Mouse (Mus musculus) MEL (cell line): ENCODE measurements around the gene Gucy1b2. TPM values are rescaled to one million over a fixed set of nuclear protein-coding genes. Genes with fewer than 3 reads are reported as not detected.

Experiments
- DNase-seq: peaks from one replicate; pipeline ENCODE4 v3.0.0; 2011; ENCODE audit warnings: low read depth, low spot score
- H3K27ac ChIP-seq: 2 replicates; pipeline ENCODE4 v1.5.1; 2012; ENCODE audit warnings: low read depth, mild to moderate bottlenecking, control low read depth, low read length, moderate library complexity; ENCODE audit not compliant: control insufficient read depth
- H3K27me3 ChIP-seq, 2 experiments: fragments of 150-350 bp in 1 of 2; sonication (generic) in 1 of 2; 2 replicates each; pipeline ENCODE4 v1.6.1; 2012; ENCODE audit warnings: low read length in 2 of 2, mild to moderate bottlenecking in 2 of 2, improper control_type of control experiment in 1 of 2, moderate library complexity in 1 of 2; ENCODE audit not compliant: insufficient read depth in 2 of 2, control insufficient read depth in 1 of 2
- H3K36me3 ChIP-seq, 2 experiments: 2 replicates each; pipeline ENCODE4 v1.6.1; 2012 to 2014; ENCODE audit warnings: low read length in 2 of 2, improper control_type of control experiment in 1 of 2, inconsistent platforms in 1 of 2, mild to moderate bottlenecking in 1 of 2; ENCODE audit not compliant: insufficient read depth in 2 of 2, control insufficient read depth in 1 of 2
- H3K4me1 ChIP-seq, 2 experiments: fragments of 150-350 bp in 1 of 2; sonication (generic) in 1 of 2; 2 replicates each; pipeline ENCODE4 v1.6.1; 2012; ENCODE audit warnings: low read length in 2 of 2, improper control_type of control experiment in 1 of 2, mild to moderate bottlenecking in 1 of 2; ENCODE audit not compliant: insufficient read depth in 2 of 2, control insufficient read depth in 1 of 2
- H3K4me3 ChIP-seq, 2 experiments: fragments of 150-350 bp in 1 of 2; sonication (generic) in 1 of 2; 2 replicates each; pipeline ENCODE4 v1.5.1; 2012; ENCODE audit warnings: low read depth in 2 of 2, low read length in 2 of 2, mild to moderate bottlenecking in 2 of 2, moderate library complexity in 2 of 2, control low read depth in 1 of 2, improper control_type of control experiment in 1 of 2; ENCODE audit not compliant: control insufficient read depth in 1 of 2, insufficient read depth in 1 of 2
- H3K79me2 ChIP-seq: 2 replicates; pipeline ENCODE4 v1.6.1; 2012; ENCODE audit warnings: mild to moderate bottlenecking, low read length, moderate library complexity; ENCODE audit not compliant: control insufficient read depth, poor library complexity, insufficient read depth
- H3K9ac ChIP-seq: 2 replicates; pipeline ENCODE4 v1.6.1; 2012; ENCODE audit warnings: low read depth, mild to moderate bottlenecking, control low read depth, low read length, moderate library complexity; ENCODE audit not compliant: control insufficient read depth, poor library complexity, severe bottlenecking
- H3K9me3 ChIP-seq: fragments of 150-350 bp; sonication (generic); replicated peaks from 2 replicates; pipeline ENCODE4 v1.6.1; 2012; ENCODE audit warnings: mild to moderate bottlenecking, low read length, improper control_type of control experiment, moderate library complexity; ENCODE audit not compliant: insufficient read depth
- BHLHE40 ChIP-seq: IDR thresholded peaks from 2 replicates; pipeline ENCODE4 v1.6.1; 2012; ENCODE audit warnings: low read depth, mild to moderate bottlenecking, inconsistent platforms, low read length, improper control_type of control experiment, borderline replicate concordance
- CTCF ChIP-seq, 3 experiments: IDR thresholded peaks in 2 of 3; conservative IDR thresholded peaks in 1 of 3; 2 replicates each; pipeline ENCODE4 v1.5.1; 2011 to 2012; ENCODE audit warnings: low read length in 3 of 3, low read depth in 2 of 3, mild to moderate bottlenecking in 2 of 3, improper control_type of control experiment in 1 of 3, inconsistent platforms in 1 of 3, mixed read lengths in 1 of 3, moderate library complexity in 1 of 3; ENCODE audit not compliant: control insufficient read depth in 1 of 3, insufficient read depth in 1 of 3, poor library complexity in 1 of 3, severe bottlenecking in 1 of 3
- ELF1 ChIP-seq: IDR thresholded peaks from 2 replicates; pipeline ENCODE4 v1.6.1; 2014; ENCODE audit warnings: low read depth, mild to moderate bottlenecking, inconsistent platforms, low read length, improper control_type of control experiment, moderate library complexity
- EP300 ChIP-seq, 2 experiments: IDR thresholded peaks; 2 replicates each; pipeline ENCODE4 v1.6.1; 2011; ENCODE audit warnings: improper control_type of control experiment in 2 of 2, low read length in 2 of 2, low read depth in 1 of 2, mild to moderate bottlenecking in 1 of 2
- GATA1 ChIP-seq: IDR thresholded peaks from 2 replicates; pipeline ENCODE4 v1.6.1; 2011; ENCODE audit warnings: low read depth, low read length, improper control_type of control experiment
- JUND ChIP-seq: IDR thresholded peaks from 2 replicates; pipeline ENCODE4 v1.6.1; 2011; ENCODE audit warnings: low read depth, mild to moderate bottlenecking, improper control_type of control experiment, low read length
- MAX ChIP-seq: IDR thresholded peaks from 2 replicates; pipeline ENCODE4 v1.6.1; 2011; ENCODE audit warnings: low read length, improper control_type of control experiment
- MAZ ChIP-seq: IDR thresholded peaks from 2 replicates; pipeline ENCODE4 v1.6.1; 2012; ENCODE audit warnings: low read depth, mild to moderate bottlenecking, inconsistent platforms, low read length, improper control_type of control experiment
- MEF2A ChIP-seq: IDR thresholded peaks from 2 replicates; pipeline ENCODE4 v1.6.1; 2014; ENCODE audit warnings: low read depth, mild to moderate bottlenecking, inconsistent platforms, low read length, improper control_type of control experiment; ENCODE audit not compliant: poor library complexity, insufficient replicate concordance, severe bottlenecking; ENCODE audit errors: extremely low read depth
- MYC ChIP-seq: IDR thresholded peaks from 2 replicates; pipeline ENCODE4 v1.6.1; 2011; ENCODE audit warnings: low read depth, mild to moderate bottlenecking, low read length, improper control_type of control experiment, moderate library complexity
- POLR2A ChIP-seq, 2 experiments: IDR thresholded peaks; 2 replicates each; pipeline ENCODE4 v1.6.1; 2011 to 2012; ENCODE audit warnings: low read length in 2 of 2, mild to moderate bottlenecking in 2 of 2, control low read depth in 1 of 2, improper control_type of control experiment in 1 of 2, low read depth in 1 of 2, moderate library complexity in 1 of 2; ENCODE audit not compliant: control insufficient read depth in 1 of 2, insufficient read depth in 1 of 2, poor library complexity in 1 of 2
- POLR2AphosphoS2 ChIP-seq: IDR thresholded peaks from 2 replicates; pipeline ENCODE4 v1.6.1; 2011; ENCODE audit warnings: low read length, improper control_type of control experiment
- POLR2AphosphoS5 ChIP-seq: IDR thresholded peaks from 2 replicates; pipeline ENCODE4 v1.6.1; 2012; ENCODE audit warnings: low read depth, borderline replicate concordance, mild to moderate bottlenecking, inconsistent platforms, low read length, moderate library complexity, mixed read lengths
- SIN3A ChIP-seq: IDR thresholded peaks from 2 replicates; pipeline ENCODE4 v1.6.1; 2012; ENCODE audit warnings: low read length, improper control_type of control experiment, inconsistent platforms
- UBTF ChIP-seq: IDR thresholded peaks from 2 replicates; pipeline ENCODE4 v1.6.1; 2012; ENCODE audit warnings: low read depth, mild to moderate bottlenecking, inconsistent platforms, low read length, improper control_type of control experiment, moderate library complexity, borderline replicate concordance; ENCODE audit not compliant: insufficient read depth
- ZMIZ1 ChIP-seq: IDR thresholded peaks from 2 replicates; pipeline ENCODE4 v1.6.1; 2012; ENCODE audit warnings: low read depth, mild to moderate bottlenecking, inconsistent platforms, low read length, improper control_type of control experiment, moderate library complexity
- polyA plus RNA-seq, 2 experiments: library from polyadenylated mRNA; stranded (reverse) in 1 of 2; unstranded in 1 of 2; fragments of >175 nt in 1 of 2; fragments of >200 nt in 1 of 2; gene quantifications; 2 replicates each; pipeline versions ENCODE4 v1.2.1 to v1.2.4; 2012; ENCODE audit warnings: low replicate concordance in 2 of 2, low read depth in 1 of 2; ENCODE audit not compliant: insufficient read length in 2 of 2, insufficient read depth in 1 of 2, missing spikeins in 1 of 2
- total RNA-seq: library from RNA; depleted of rRNA; stranded (reverse); fragments of 300-350 nt; gene quantifications from 2 replicates; pipeline ENCODE4 v1.2.3, GENCODE M21; 2012

Gucy1b2 gene
- total and polyA plus RNA-seq, 3 experiments, result not detected

- Histone ChIP-seq H3K9me3 (no peaks in the 10 kb centered on the region), H3K4me1 (no peaks in the 10 kb centered on the region), H3K4me3 (no peak overlapping the region), H3K27me3 (no peaks in the 10 kb centered on the region; a peak in 1 of 4 replicates)
- no peak for DNase-seq
- TF ChIP-seq POLR2A (IDR thresholded peaks at IDR 0.05; ENCODE audit: control insufficient read depth in 1 of 2, insufficient read depth in 1 of 2, low read depth in 1 of 2, low read length in 2 of 2, poor library complexity in 1 of 2) (no peak), MAX (no peak), EP300 (IDR thresholded peaks at IDR 0.05; ENCODE audit: low read depth in 1 of 2, low read length in 2 of 2) (no peak), CTCF (IDR thresholded peaks at IDR 0.05 in 2 of 3, conservative IDR thresholded peaks at IDR 0.05 in 1 of 3; ENCODE audit: control insufficient read depth in 1 of 3, insufficient read depth in 1 of 3, low read depth in 2 of 3, low read length in 3 of 3, poor library complexity in 1 of 3, severe bottlenecking in 1 of 3) (no peak), ELF1 (no peak), MEF2A (no peak), UBTF (no peak)
- TF ChIP-seq, all 39 proteins: peak for 0
- no peak overlapping the region for H3K9ac ChIP-seq
- H3K79me2 ChIP-seq, result no peaks in the 10 kb centered on the region
- no peak overlapping the region for H3K27ac ChIP-seq
- no peaks in the 10 kb centered on the region for H3K36me3 ChIP-seq
Observed at GRCm38 (mm10) chr14:62450706-62451105, 5.4 kb downstream of the Gucy1b2 start.

GRCm38 (mm10) chr14:62447214-62447548 is 8.9 kb downstream of the Gucy1b2 start:
- DNase-seq, result no peak
- H3K9me3 ChIP-seq, result no peaks in the 10 kb centered on the region
- no peak overlapping the region for H3K27ac ChIP-seq
- H3K4me1 ChIP-seq, result no peaks in the 10 kb centered on the region
- H3K27me3 ChIP-seq, result no peaks in the 10 kb centered on the region; a peak in 1 of 4 replicates
- no peaks in the 10 kb centered on the region for H3K36me3 ChIP-seq
- H3K4me3 ChIP-seq, result no peak overlapping the region
- H3K9ac ChIP-seq, result no peak overlapping the region
- no peaks in the 10 kb centered on the region for H3K79me2 ChIP-seq
- no peak for TF ChIP-seq SIN3A
- TF ChIP-seq BHLHE40, result no peak
- no peak for TF ChIP-seq GATA1
- no peak for TF ChIP-seq CTCF (IDR thresholded peaks at IDR 0.05 in 2 of 3, conservative IDR thresholded peaks at IDR 0.05 in 1 of 3; ENCODE audit: control insufficient read depth in 1 of 3, insufficient read depth in 1 of 3, low read depth in 2 of 3, low read length in 3 of 3, poor library complexity in 1 of 3, severe bottlenecking in 1 of 3)
- TF ChIP-seq JUND, result no peak
- no peak for TF ChIP-seq POLR2AphosphoS2
- no peak for TF ChIP-seq MAZ
- TF ChIP-seq MEF2A, result no peak
- TF ChIP-seq, all 39 proteins: peak for 0

GRCm38 (mm10) chr14:62446385-62447213 is 9.5 kb downstream of the Gucy1b2 start:
- H3K4me1 ChIP-seq, result no peaks in the 10 kb centered on the region
- H3K4me3 ChIP-seq, result no peak overlapping the region
- H3K27me3 ChIP-seq, result no peaks in the 10 kb centered on the region; a peak in 1 of 4 replicates
- no peaks in the 10 kb centered on the region for H3K9me3 ChIP-seq
- H3K79me2 ChIP-seq, result no peaks in the 10 kb centered on the region
- no peak overlapping the region for H3K27ac ChIP-seq
- DNase-seq, result no peak
- no peak overlapping the region for H3K9ac ChIP-seq
- H3K36me3 ChIP-seq, result no peaks in the 10 kb centered on the region
- TF ChIP-seq ZMIZ1 (no peak), GATA1 (no peak), MEF2A (no peak), POLR2A (IDR thresholded peaks at IDR 0.05; ENCODE audit: control insufficient read depth in 1 of 2, insufficient read depth in 1 of 2, low read depth in 1 of 2, low read length in 2 of 2, poor library complexity in 1 of 2) (no peak), MYC (no peak), POLR2AphosphoS5 (no peak), UBTF (no peak)
